Mouse (Mus musculus): ENCODE measurements around the gene Armh1. TPM values are rescaled to one million over a fixed set of nuclear protein-coding genes. Genes with fewer than 3 reads are reported as not detected.
"Not testable (repeated sequence)": the region's sequence is repeated elsewhere in the genome, so short reads cannot be mapped to it uniquely, and the experiment has no call there.

The Armh1 gene
- total RNA-seq, 1 experiment from 2014 or later: not detected

DNA sequence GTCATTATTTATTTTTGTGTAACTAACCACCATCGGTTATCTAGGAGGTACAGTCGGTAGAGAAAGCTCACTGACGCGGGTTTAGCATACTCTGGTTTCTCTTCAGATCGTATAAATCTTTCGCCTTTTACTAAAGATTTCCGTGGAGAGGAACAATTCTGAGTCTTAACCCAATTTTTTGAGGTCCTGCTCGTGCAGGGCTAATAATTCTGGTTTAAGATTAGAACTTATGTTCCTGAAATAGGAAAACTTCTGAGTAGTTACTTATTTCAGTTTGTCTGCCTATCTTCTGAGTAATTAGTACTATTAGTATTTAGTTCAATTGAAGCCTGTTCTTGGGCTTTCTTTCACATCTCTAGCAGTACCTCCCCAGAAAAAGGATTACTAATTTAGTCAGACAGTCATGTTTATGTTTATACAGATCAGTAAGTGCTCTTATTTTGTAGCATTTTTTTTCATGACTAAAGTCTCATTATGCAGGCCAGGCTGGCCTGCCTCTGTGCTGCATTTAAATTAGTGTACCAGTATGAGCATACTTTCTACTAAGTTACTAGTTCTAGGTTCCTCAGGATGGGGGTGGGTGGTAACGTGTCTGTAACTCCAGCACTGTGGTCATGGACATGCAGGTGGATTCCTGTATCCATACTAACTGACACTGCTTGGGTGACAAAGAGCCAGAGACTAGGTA, 61.9 kb downstream of the Armh1 start:
- peak; percentile 47 for ATAC-seq (replicated peaks; ENCODE audit: insufficient number of reproducible peaks, low FRiP score, low TSS enrichment, poor library complexity, severe bottlenecking)

DNA sequence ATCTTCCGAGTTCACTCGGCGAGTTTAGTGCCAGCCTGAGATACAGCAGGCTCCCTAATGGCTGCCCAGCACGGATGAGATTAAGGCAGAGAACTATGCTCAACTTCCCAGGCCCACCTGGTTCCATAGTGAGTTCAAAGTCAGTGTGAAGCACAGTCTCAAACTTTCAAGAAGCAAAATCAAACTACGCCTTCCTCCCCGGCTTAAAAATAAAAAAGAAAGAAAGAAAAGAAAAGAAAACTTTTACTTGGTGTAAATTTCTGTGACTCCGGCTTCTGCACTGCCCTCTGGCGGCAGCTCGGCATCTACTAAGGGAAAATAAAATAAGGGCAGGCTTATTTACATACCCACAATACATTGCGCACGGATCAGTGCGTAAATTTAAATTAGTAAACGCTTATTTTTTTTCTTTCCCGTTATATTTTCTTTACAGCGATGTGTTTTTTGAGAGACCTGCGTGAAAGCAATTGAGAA, 62.5 kb downstream of the Armh1 start:
- ATAC-seq (replicated peaks; ENCODE audit: insufficient number of reproducible peaks, low FRiP score, low TSS enrichment, poor library complexity, severe bottlenecking): peak; percentile 71

- ATAC-seq (replicated peaks; ENCODE audit: insufficient number of reproducible peaks, low FRiP score, low TSS enrichment, poor library complexity, severe bottlenecking): no peak
These were observed 63.0 kb downstream of the Armh1 start for GRCm38 (mm10) chr4:117188969-117189368.

DNA sequence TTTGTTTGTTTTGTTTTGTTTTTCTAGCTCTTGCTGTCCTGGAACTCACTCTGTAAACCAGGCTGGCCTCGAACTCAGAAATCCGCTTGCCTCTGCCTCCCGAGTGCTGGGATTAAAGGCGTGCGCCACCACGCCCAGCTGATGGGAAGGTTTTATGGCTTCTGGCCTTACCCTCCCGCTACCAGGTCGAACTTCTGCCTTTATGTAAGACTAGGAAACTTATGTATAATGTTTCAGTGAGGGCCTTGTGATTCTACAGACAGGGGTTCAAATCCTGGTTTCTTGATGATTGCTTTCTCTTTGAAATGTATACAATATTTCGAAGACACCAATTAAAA, 69.2 kb downstream of the Armh1 start:
- not testable (repeated sequence) for ATAC-seq (replicated peaks; ENCODE audit: insufficient number of reproducible peaks, low FRiP score, low TSS enrichment, poor library complexity, severe bottlenecking)

DNA sequence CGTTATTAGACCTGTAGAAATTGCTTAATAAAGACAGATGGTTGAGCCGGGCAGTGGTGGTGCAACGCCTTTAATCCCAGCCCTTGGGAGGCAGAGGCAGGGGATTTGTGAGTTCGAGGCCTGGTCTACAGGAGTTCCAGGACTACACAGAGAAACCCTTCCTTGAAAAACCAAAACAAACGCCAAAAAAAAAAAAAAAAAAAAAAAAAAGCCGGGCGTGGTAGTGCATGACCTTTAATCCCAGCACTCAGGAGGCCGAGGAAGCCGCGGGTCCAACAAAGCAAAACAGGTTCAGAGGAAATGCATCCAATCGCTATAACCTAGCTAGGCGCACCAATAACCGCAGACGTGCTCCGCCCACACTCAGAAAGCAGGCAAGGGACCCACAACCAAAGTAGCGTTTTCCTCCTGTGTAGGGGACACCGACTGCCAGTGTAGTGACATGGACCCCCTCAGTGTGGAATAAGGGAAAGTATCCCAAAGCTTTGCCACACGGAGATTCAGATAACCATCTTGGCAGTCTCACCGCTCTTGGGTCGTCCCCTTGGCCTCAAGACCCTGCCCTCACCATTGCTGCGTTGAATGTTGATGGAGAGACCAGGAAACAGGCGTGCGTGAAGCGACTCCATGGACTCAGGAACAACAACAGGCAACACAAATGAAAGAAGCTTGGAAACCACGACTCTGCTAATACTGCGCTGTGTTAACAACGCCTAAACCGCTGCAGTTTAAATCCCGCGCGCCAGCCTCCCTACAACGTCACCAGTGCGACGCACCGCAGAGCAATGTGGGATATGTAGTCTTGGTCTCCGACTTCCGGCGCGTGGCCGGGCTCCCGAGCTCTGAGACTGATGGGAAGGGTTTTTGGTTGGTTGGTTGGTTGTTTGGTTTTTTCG, 69.8 kb downstream of the Armh1 start, which contains the start of gene Kif2c:
Kif2c (minus strand) TSS at position 777 of the 896 bp plus-strand sequence.
- peak; percentile 99 for ATAC-seq (replicated peaks; ENCODE audit: insufficient number of reproducible peaks, low FRiP score, low TSS enrichment, poor library complexity, severe bottlenecking)

DNA sequence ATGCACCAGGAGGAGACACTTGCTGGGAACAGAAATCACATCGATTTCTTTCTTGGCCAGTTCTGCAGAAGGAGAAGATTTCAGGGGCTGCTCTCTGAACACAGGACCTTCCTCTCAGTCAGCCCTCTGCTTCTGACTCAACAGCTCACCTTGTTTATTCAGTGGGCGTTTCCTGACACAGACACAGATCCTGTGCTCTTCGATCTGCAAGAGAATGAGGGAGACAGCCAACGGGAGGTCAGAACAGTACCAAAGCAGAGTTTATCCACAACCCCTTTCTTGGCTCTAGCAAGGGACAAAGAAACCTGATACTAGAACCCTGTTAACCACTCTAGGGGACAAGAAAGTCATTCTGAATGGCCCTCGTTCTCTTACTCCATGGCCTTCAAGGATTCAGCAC, 82.0 kb downstream of the Armh1 start:
- no peak for ATAC-seq (replicated peaks; ENCODE audit: insufficient number of reproducible peaks, low FRiP score, low TSS enrichment, poor library complexity, severe bottlenecking)

Other genes starting within 250 kb of the Armh1 start
- gene Eif2b3, start 232.7 kb downstream of the Armh1 start, total RNA-seq (2017): 12.4 to 16.2 TPM (median 13.1 TPM) in 3 replicates
- not detected in 3 replicates for gene Ptch2, start 156.1 kb downstream of the Armh1 start, total RNA-seq (2017)
- gene Btbd19, start 126.4 kb downstream of the Armh1 start, total RNA-seq (2017): 15.5 to 17.5 TPM (median 16.9 TPM) in 3 replicates
- 3.4 TPM in 1 of 3 replicates, not detected in the others for gene Tctex1d4, start 125.3 kb downstream of the Armh1 start, total RNA-seq (2017)
- gene Plk3, start 118.2 kb downstream of the Armh1 start, total RNA-seq (2017): 25.5 to 56.5 TPM (median 52.2 TPM) in 3 replicates
- gene Rps8, start 95.9 kb downstream of the Armh1 start, total RNA-seq (2017): 970 to 1,241 TPM (median 1,065 TPM) in 3 replicates
- 0.68 to 1.9 TPM in 2 of 3 replicates, not detected in the other for gene Kif2c, start 69.5 kb downstream of the Armh1 start, total RNA-seq (2017)
- gene Tmem53, start 174 bp downstream of the Armh1 start, total RNA-seq (2017): 0.29 TPM in 1 of 3 replicates, not detected in the others
- gene Rnf220, start 244.9 kb upstream of the Armh1 start, total RNA-seq (2017): 106 to 139 TPM (median 116 TPM) in 3 replicates